Mouse (Mus musculus) heart, embryonic 15.5 days (tissue): ENCODE measurements around the gene Slc7a10. TPM values are rescaled to one million over a fixed set of nuclear protein-coding genes. Genes with fewer than 3 reads are reported as not detected.
"Not testable (repeated sequence)": the region's sequence is repeated elsewhere in the genome, so short reads cannot be mapped to it uniquely, and the experiment has no call there.

Source experiments
- ATAC-seq: fragments of 200-750 bp; cut with Nextera tagmentation; replicated peaks from 2 replicates; pipeline ENCODE4 v1.8.0; 2017; ENCODE audit warnings: low read depth, moderate TSS enrichment; ENCODE audit not compliant: insufficient number of reproducible peaks, insufficient read depth, low FRiP score
- H3K27ac ChIP-seq: fragments of 300-500 bp; sonication (generic); 2 replicates; pipeline ENCODE4 v1.5.1; 2015; ENCODE audit warnings: mild to moderate bottlenecking, inconsistent platforms
- H3K27me3 ChIP-seq: fragments of 300-500 bp; sonication (generic); 2 replicates; pipeline ENCODE4 v1.6.1; 2015; ENCODE audit warnings: inconsistent platforms
- H3K36me3 ChIP-seq: fragments of 300-500 bp; sonication (generic); 2 replicates; pipeline ENCODE4 v1.6.1; 2015; ENCODE audit warnings: mild to moderate bottlenecking, inconsistent platforms
- H3K4me1 ChIP-seq: fragments of 300-500 bp; sonication (generic); replicated peaks from 2 replicates; pipeline ENCODE4 v1.6.1; 2015; ENCODE audit warnings: inconsistent platforms
- H3K4me2 ChIP-seq: fragments of 300-500 bp; sonication (generic); 2 replicates; pipeline ENCODE4 v1.6.1; 2015; ENCODE audit warnings: inconsistent platforms, mild to moderate bottlenecking, moderate library complexity
- H3K4me3 ChIP-seq: fragments of 300-500 bp; sonication (generic); 2 replicates; pipeline ENCODE4 v1.5.1; 2015; ENCODE audit warnings: mild to moderate bottlenecking, inconsistent platforms
- H3K9ac ChIP-seq: fragments of 300-500 bp; sonication (generic); 2 replicates; pipeline ENCODE4 v1.6.1; 2015; ENCODE audit warnings: mild to moderate bottlenecking, inconsistent platforms
- H3K9me3 ChIP-seq: fragments of 300-500 bp; sonication (generic); replicated peaks from 2 replicates; pipeline ENCODE4 v1.6.1; 2016; ENCODE audit warnings: inconsistent platforms
- WGBS: fragments of 180-500 bp; shearing (Covaris S2); methylation state at CpG from one replicate; pipeline ENCODE4 v1.1.7; 2015; ENCODE audit warnings: mixed read lengths; 5-methylcytosine and 5-hydroxymethylcytosine counted together
- polyA plus RNA-seq: library from polyadenylated mRNA; unstranded; fragments of >200 nt; fragmentation: Nextera tagmentation; extraction: Ambion mirVana; gene quantifications from 2 replicates; pipeline ENCODE4 v1.2.1, GENCODE M21; 2015

The Slc7a10 gene
- polyA plus RNA-seq, 1 experiment from 2014 or later = 1.6 TPM

DNA sequence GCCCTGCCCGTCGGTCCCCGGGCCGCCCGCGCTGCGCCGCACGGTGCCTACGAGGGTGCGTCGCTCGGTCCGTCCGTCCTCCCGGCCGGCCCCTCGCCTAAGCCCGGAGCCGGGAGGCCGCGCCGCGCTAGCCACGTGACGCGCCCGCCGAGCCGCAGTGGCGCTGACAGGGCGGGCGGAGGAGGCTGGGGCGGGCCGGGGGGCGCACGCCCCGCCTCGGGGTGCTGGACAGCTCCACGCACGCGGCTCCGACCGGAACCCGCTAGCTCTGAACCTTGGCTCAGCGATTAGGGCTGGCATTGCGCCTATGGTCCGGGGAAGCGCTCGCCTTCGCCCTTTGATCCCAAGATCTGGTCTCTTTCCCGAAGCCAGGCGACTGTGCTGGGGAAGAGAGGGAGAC lies 29.0 kb downstream of the Slc7a10 start, which contains the start of gene Lrp3:
Gene Lrp3 (minus strand): TSS at position 274 of the 400 bp plus-strand sequence.
- under 1% methylated on average over 53 of the region's 53 CpGs for WGBS

DNA sequence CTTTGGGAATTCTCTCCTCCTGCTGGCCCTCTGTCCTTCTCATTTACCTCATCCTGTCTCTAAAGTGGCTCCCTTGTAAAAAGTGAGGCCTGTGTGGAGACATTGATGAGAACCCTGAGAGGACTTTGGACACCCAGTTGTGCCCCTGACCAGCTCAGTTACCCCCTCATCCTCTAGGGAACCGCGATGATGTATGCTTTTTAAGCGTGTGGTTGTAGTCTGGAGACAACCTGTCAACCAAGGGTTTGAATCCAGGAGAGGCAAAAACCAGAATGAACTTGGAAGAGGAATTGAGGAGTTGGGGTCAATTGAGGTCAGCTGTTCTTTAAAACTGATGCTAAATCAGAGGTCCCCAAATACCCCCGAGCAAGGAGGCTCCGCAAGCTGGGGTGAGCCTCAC lies 29.5 kb downstream of the Slc7a10 start:
- no peaks in the 10 kb centered on the region for H3K36me3 ChIP-seq
- H3K27ac ChIP-seq = no peak overlapping the region
- peaks cover 53% of the 10 kb centered on the region for H3K27me3 ChIP-seq
- H3K9me3 ChIP-seq = no peaks in the 10 kb centered on the region
- peak overlapping the region; percentile 98 for H3K4me2 ChIP-seq
- H3K4me3 ChIP-seq = peak overlapping the region; percentile 64
- WGBS = 44% methylated on average over 5 of the region's 5 CpGs
- ATAC-seq = no peak
- peaks cover 14% of the 10 kb centered on the region for H3K4me1 ChIP-seq
- 0 out of 2 replicates have a peak overlapping the region, but pooled peaks have one; percentile 18 for H3K9ac ChIP-seq

More for the DNA sequence above, 29.0 kb downstream of the Slc7a10 start, which contains the start of gene Lrp3:
- peak within 1 kb of the TSS; percentile 64 for H3K4me3 ChIP-seq
- peak; percentile 91 for ATAC-seq
- peaks cover 53% of the 10 kb centered on the region for H3K27me3 ChIP-seq
- H3K9me3 ChIP-seq = no peaks in the 10 kb centered on the region
- H3K27ac ChIP-seq = no peak within 1 kb of the TSS
- H3K4me1 ChIP-seq = peaks cover 14% of the 10 kb centered on the region
- H3K9ac ChIP-seq = peak within 1 kb of the TSS; percentile 65
- no peaks in the 10 kb centered on the region for H3K36me3 ChIP-seq
- peak within 1 kb of the TSS; percentile 98 for H3K4me2 ChIP-seq

DNA sequence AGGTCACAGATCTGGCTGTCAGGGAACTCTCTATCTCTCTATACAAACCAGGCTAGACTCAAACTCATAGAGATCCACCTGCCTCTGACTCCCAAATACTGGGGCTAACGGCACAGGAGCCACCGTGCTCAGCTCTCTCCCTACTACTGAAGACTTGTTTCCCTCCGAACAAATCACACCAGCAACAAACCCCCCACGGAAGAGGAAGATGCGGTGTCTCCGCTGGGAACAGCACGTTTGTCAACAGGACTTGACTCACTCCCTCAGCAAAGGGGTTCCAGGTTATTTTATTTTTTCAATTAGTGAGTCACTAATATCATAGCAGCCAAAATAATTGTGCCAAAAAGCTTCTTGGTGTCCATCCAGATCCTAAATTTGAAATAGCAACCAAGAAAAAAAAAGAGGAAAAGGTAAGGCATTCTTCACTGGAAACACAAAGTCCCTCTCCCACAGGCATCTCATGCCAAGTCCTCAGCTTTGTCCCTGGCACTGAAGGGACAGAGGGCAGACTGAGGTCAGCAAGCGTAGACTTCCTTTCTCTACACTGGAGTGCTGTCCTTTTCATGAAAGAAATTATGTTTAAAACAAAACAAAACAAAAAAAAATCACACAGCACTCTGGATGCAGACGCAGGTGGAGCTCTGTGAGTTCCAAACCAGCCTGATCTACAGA lies 34.6 kb downstream of the Slc7a10 start:
- ATAC-seq = no peak
- Histone ChIP-seq H3K27ac (no peak overlapping the region), H3K27me3 (peaks cover 24% of the 10 kb centered on the region), H3K4me1 (no peaks in the 10 kb centered on the region), H3K9me3 (no peaks in the 10 kb centered on the region), H3K4me2 (no peak overlapping the region), H3K36me3 (no peaks in the 10 kb centered on the region), H3K4me3 (no peak overlapping the region), H3K9ac (no peak overlapping the region)
- 69% methylated on average over 9 of the region's 9 CpGs for WGBS

DNA sequence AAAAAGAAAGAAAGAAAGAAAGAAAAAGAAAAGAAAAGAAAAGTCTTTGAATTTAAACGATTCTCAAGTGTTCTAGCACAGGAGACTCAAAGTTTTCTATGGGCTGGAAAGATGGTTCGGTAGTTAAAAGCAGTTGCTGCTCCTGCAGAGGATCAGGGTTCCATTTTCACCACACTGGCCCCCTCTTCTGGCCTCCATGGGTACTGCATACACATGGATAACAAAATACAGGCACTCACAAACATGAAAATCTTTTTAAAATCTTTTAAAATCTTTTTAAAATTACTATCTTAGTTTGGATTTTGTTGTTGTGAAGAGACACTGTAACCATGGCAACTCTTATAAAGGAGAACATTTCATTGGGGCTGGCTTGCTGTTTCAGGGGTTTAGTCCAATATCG lies 44.1 kb downstream of the Slc7a10 start:
- 75% methylated on average over 3 of the region's 3 CpGs for WGBS
- no peak for ATAC-seq
- H3K4me2 ChIP-seq = no peak overlapping the region

DNA sequence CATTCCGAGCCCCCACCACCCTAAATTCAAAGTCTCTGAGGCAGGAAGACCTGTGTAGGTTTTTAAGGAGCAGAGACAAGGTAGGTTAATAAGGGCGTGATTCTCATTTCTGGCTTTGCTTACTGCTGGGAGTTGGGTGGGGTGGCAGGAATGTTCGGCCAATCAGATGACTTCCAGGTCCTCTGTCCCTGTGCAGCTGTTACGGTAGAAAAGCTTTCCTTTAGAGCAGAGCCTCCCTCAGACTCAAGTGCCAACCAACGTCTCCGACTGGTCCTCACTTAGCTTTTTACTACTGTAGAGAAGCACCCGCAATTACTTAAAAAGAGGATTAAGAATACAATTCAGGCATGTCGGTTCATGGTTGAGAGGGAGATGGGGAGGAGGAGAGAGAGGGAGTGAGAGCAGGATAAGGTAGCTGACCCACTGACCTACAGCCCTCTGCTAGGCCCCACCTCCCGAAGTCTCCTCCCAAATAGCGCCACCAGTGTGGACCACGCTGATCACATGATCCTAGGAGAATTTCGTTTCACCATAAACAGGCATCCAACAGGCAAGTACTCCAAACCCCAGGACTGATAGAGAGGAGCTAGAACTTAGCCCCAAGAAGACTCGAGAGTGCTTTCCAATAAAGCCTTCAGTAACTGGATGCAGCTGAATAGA lies 46.7 kb downstream of the Slc7a10 start:
- Histone ChIP-seq H3K36me3 (no peaks in the 10 kb centered on the region), H3K4me3 (no peak overlapping the region), H3K27me3 (no peaks in the 10 kb centered on the region), H3K9ac (no peak overlapping the region), H3K4me1 (peaks cover 13% of the 10 kb centered on the region), H3K27ac (no peak overlapping the region), H3K4me2 (no peak overlapping the region), H3K9me3 (no peaks in the 10 kb centered on the region)
- 43% methylated on average over 13 of the region's 13 CpGs for WGBS
- no peak for ATAC-seq

More for the DNA sequence above, 44.1 kb downstream of the Slc7a10 start:
- Histone ChIP-seq H3K4me1 (peaks cover 8% of the 10 kb centered on the region), H3K4me3 (no peak overlapping the region), H3K27me3 (no peaks in the 10 kb centered on the region), H3K36me3 (no peaks in the 10 kb centered on the region), H3K27ac (no peak overlapping the region), H3K9ac (no peak overlapping the region), H3K9me3 (no peaks in the 10 kb centered on the region)

DNA sequence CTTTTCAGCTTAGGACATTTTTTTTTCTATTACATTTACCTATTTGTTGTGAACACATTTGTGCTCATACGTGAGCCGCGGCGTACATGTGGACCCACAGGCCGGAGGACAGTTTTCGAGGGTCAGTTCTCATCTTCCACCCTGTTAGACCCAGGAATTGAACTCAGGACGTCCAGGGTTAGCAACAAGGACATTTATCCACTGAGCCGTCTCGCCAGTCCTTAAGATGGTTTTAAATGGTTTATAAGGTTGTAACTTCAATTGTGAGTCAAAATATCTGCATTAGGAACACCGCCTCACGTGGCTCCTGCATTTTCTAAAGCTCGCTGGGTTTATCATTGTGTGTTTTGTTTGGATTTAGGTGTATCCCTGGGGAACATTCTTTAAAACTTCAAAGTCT lies 47.7 kb downstream of the Slc7a10 start:
- H3K4me3 ChIP-seq = peak overlapping the region; percentile 80
- peaks cover 13% of the 10 kb centered on the region for H3K4me1 ChIP-seq
- H3K9ac ChIP-seq = peak overlapping the region; percentile 63
- WGBS = 55% methylated on average over 12 of the region's 12 CpGs
- H3K9me3 ChIP-seq = no peaks in the 10 kb centered on the region
- H3K27ac ChIP-seq = peak overlapping the region; percentile 96
- no peaks in the 10 kb centered on the region for H3K36me3 ChIP-seq
- ATAC-seq = no peak
- no peaks in the 10 kb centered on the region for H3K27me3 ChIP-seq
- H3K4me2 ChIP-seq = peak overlapping the region; percentile 71

DNA sequence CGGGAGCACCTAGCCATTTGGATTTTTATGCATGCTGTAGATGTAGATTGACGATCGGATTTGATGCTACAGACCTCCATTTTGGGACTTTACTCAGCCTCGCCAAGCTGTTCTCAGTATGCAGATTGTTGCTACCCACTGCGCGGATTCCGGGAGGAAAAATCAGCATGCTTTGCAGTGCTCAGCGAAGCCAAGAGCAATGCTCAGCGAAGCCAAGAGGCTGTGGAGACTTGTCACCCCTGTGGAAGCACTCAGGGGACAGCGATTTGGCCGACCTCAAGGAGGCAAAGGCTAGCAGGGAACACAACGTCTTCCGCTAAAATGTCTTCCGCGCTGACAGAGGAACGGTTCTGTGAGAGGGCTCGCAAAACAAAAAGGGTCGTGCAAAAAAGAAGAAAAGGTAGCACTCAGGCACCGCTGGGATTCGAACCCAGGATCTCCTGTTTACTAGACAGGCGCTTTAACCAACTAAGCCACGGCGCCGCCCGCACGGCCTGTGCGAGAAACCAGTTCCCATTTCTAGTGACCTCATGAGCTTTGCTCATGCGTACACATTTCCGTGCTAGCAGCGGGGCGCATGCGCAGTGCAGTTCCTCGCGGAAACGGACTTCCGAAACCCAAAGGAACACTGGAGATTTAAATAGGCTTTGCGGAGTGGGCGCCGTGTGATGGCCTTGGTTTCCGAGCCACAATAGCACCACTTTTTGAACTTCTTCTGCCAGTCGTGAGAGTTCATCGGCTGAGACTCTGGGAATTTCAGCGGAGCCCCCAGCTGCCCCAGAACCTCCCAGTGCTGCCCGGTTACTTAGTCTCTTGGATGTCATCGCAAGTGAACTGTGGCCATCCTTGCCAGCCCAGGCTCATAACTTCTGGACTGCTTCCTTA lies 48.4 kb downstream of the Slc7a10 start:
- ATAC-seq = peak; percentile 94
- no peaks in the 10 kb centered on the region for H3K9me3 ChIP-seq
- WGBS = under 1% methylated on average over 45 of the region's 45 CpGs
- H3K36me3 ChIP-seq = no peaks in the 10 kb centered on the region
- H3K27ac ChIP-seq = peak overlapping the region; percentile 96
- H3K4me1 ChIP-seq = peaks cover 13% of the 10 kb centered on the region
- no peaks in the 10 kb centered on the region for H3K27me3 ChIP-seq
- H3K4me2 ChIP-seq = peak overlapping the region; percentile 71
- peak overlapping the region; percentile 63 for H3K9ac ChIP-seq
- H3K4me3 ChIP-seq = peak overlapping the region; percentile 80

DNA sequence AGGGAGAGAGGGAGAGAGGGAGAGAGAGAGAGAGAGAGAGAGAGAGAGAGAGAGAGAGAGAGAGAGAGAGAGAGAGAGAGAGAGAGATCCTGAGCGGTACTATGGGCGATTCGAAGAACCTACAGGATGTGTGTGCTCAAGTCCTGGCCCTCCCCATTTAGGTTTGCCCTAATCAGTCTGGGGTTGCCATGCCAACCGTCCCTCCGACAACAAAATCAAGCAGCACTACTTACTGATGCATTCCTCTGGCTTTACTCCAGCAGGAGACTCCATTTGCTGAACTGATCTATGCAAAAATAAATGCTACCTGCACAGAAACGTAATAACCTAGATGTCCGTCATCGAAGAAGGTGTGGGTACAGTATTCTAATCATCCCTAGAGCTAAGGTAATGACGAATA lies 49.1 kb downstream of the Slc7a10 start:
- 18% methylated on average over 9 of the region's 9 CpGs for WGBS
- H3K9ac ChIP-seq = no peak overlapping the region
- no peaks in the 10 kb centered on the region for H3K27me3 ChIP-seq
- H3K27ac ChIP-seq = peak overlapping the region; percentile 60
- peak overlapping the region; percentile 80 for H3K4me3 ChIP-seq
- peaks cover 13% of the 10 kb centered on the region for H3K4me1 ChIP-seq
- peak; percentile 43; the same call in 1 of the 2 replicates for ATAC-seq
- no peaks in the 10 kb centered on the region for H3K9me3 ChIP-seq
- H3K4me2 ChIP-seq = peak overlapping the region; percentile 71
- no peaks in the 10 kb centered on the region for H3K36me3 ChIP-seq

DNA sequence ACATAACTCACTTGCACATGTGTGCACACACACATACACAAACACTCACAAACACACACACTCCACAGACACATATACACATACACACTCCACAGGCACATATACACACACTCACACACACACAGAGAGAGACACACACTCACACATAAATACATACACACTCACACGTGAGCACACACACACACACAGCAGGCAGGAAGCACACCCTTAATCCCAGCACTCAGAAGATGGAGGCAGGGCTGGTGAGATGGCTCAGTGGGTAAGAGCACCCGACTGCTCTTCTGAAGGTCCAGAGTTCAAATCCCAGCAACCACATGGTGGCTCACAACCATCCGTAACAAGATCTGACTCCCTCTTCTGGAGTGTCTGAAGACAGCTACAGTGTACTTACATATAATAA lies 51.8 kb downstream of the Slc7a10 start:
- not testable (repeated sequence) for ATAC-seq, H3K27ac ChIP-seq, H3K27me3 ChIP-seq, H3K36me3 ChIP-seq, H3K4me3 ChIP-seq, H3K4me2 ChIP-seq, H3K9ac ChIP-seq, H3K9me3 ChIP-seq
- peaks cover 13% of the 10 kb centered on the region for H3K4me1 ChIP-seq
- 68% methylated on average over 3 of the region's 3 CpGs for WGBS
